Mouse (Mus musculus): ENCODE measurements at regions not wholly inside any gene's neighbourhood (a gene's known extent, or its start where the extent isn't known, plus 50 kb on each side); places are given as distances from the start of the nearest gene placed in this dataset.
A peak's percentile ranks its signal among the peaks of the same experiment; 100 is the strongest.

DNA sequence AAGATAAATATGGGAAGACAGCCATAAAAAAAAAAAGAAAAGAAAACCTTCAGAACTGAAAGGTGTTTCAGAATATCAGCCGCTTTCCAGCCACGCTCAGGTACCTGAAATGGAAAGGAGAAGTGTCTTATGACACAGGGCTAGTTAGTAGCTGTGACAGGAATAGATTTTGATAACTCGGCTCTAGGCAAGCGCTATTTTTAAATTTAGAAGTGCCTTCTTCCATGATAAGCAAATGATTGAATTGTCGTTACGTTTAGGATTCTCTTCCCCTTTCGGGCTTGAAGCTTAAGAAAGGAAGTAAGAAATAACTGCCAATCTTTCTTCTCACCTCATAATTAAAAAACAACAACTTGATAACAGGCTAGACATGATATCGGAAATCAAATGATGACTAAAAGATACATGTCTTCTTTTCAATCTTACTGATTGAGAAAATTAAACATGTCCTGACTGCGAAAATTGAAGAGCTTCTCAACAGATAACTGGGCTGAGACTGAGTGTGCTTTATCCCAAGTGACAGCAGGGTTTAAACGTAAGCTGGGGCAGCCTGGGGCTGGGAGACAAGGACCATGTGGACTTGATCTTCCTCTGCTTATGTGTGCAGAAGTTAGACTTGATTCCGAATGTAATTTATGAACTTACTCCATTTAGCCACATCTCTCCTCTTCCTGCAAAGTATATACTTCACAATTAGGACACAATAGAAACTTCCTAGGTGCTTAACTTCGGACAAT is 80.4 kb upstream of the Emb start:
- H3K27me3 ChIP-seq (ENCODE audit: control insufficient read depth, insufficient read depth, insufficient read length), result no peaks in the 10 kb centered on the region
- no peak overlapping the region for H3K4me3 ChIP-seq
- no peak overlapping the region for H3K4me2 ChIP-seq (ENCODE audit: low read depth)
- H3K79me2 ChIP-seq (ENCODE audit: control insufficient read depth, insufficient read depth), result no peaks in the 10 kb centered on the region
- no peaks in the 10 kb centered on the region for H3K36me3 ChIP-seq (ENCODE audit: control insufficient read depth, insufficient read depth)
- TF ChIP-seq CEBPB (IDR thresholded peaks at IDR 0.05; ENCODE audit: insufficient read depth, poor library complexity, severe bottlenecking) (no peak), TCF12 (IDR thresholded peaks at IDR 0.05; ENCODE audit: insufficient read depth, poor library complexity, severe bottlenecking) (no peak), MAX (IDR thresholded peaks at IDR 0.05; ENCODE audit: low read depth) (no peak), POLR2AphosphoS2 (IDR thresholded peaks at IDR 0.05; ENCODE audit: insufficient read length, low read depth) (no peak), TCF3 (IDR thresholded peaks at IDR 0.05; ENCODE audit: insufficient read length, low read depth) (no peak), MYOG (IDR thresholded peaks at IDR 0.05; ENCODE audit: control insufficient read depth in 1 of 3, insufficient read depth in 1 of 3, insufficient read length in 2 of 3, low read depth in 2 of 3) (no peak), REST (IDR thresholded peaks at IDR 0.05; ENCODE audit: insufficient read depth, insufficient read length) (no peak)
- no peak overlapping the region for H3ac ChIP-seq (ENCODE audit: control insufficient read depth, insufficient read length)

DNA sequence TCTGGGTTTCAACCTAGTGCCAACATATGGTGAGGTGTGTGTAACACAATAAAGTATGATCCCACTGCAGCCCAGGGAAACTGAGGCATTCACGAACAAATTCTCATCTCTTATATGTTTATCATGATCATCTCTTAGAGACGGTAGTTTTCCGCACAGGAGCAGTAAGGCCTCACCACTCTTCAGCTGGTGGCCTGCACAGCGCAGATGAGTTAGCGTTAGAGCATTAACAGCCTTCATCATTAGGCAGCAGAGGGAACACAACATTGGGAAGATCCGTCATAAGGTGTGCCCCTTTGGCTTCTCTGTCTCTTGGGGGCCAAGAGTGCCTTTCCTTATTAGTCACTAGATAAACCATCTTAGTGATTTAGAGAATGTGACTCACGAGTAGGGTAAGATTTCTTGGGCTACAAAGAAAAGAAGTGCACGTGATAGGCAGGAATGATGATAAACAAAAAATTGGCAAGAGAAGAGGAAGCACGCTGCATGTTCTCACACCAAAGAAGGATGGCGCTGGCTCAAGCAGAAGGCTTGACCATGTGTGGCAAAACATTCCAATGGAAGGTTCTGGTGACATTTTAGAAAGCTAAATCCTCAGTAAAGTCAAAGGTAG is 81.1 kb upstream of the Emb start:
- Histone ChIP-seq H3K4me3 (no peak overlapping the region), H3K4me2 (ENCODE audit: low read depth) (peak overlapping the region; percentile 38)

GRCm38 (mm10) chr13:117119636-117120035 is 88.7 kb upstream of the Emb start:
- no peak overlapping the region for H3ac ChIP-seq (ENCODE audit: control insufficient read depth, insufficient read length)

More for the DNA sequence above, 81.1 kb upstream of the Emb start:
- TF ChIP-seq POLR2AphosphoS2 (IDR thresholded peaks at IDR 0.05; ENCODE audit: insufficient read length, low read depth) (no peak), POLR2A (IDR thresholded peaks at IDR 0.05; ENCODE audit: insufficient read length, low read depth) (no peak), TCF3 (IDR thresholded peaks at IDR 0.05; ENCODE audit: insufficient read length, low read depth) (no peak), MYOD1 (IDR thresholded peaks at IDR 0.05; ENCODE audit: control insufficient read depth in 1 of 3, insufficient read length in 2 of 3, low read depth in 2 of 3) (no peak), E2F4 (IDR thresholded peaks at IDR 0.05; ENCODE audit: insufficient read depth) (no peak), MAX (IDR thresholded peaks at IDR 0.05; ENCODE audit: low read depth) (no peak), MYOG (IDR thresholded peaks at IDR 0.05; ENCODE audit: control insufficient read depth in 1 of 3, insufficient read depth in 1 of 3, insufficient read length in 2 of 3, low read depth in 2 of 3) (no peak), REST (IDR thresholded peaks at IDR 0.05; ENCODE audit: insufficient read depth, insufficient read length) (no peak), TCF12 (IDR thresholded peaks at IDR 0.05; ENCODE audit: insufficient read depth, poor library complexity, severe bottlenecking) (no peak), CEBPB (IDR thresholded peaks at IDR 0.05; ENCODE audit: insufficient read depth, poor library complexity, severe bottlenecking) (no peak), USF1 (IDR thresholded peaks at IDR 0.05; ENCODE audit: low read depth) (no peak), SRF (IDR thresholded peaks at IDR 0.05; ENCODE audit: control insufficient read depth, insufficient read length, low read depth) (no peak)
- H3ac ChIP-seq (ENCODE audit: control insufficient read depth, insufficient read length), result no peak overlapping the region
- H3K36me3 ChIP-seq (ENCODE audit: control insufficient read depth, insufficient read depth), result no peaks in the 10 kb centered on the region
- no peaks in the 10 kb centered on the region for H3K27me3 ChIP-seq (ENCODE audit: control insufficient read depth, insufficient read depth, insufficient read length)
- no peaks in the 10 kb centered on the region for H3K79me2 ChIP-seq (ENCODE audit: control insufficient read depth, insufficient read depth)

DNA sequence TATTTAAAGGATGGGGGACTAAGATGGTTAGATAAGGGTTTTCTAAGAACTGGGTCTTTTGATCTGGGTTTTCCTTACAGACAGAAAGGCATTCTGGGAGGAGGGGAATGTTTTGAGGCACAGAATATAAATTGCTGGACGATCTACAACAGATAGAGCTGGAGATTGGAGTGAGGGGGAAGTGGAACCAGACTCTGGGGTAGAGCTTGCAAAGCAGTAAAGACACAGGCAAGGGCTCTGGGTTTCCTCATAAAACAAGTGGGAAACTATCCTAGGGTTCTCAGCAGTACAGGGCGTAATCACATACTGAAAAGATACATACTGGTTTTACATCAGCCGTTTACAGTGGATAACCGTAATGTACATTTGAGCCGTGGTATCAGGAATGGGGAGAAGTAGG is 89.5 kb upstream of the Parp8 start:
- no peak overlapping the region for H3ac ChIP-seq (ENCODE audit: control insufficient read depth, insufficient read length)
- no peak overlapping the region for H3K4me2 ChIP-seq (ENCODE audit: low read depth)
- no peak overlapping the region for H3K4me3 ChIP-seq
- TF ChIP-seq MYOG (IDR thresholded peaks at IDR 0.05; ENCODE audit: control insufficient read depth in 1 of 3, insufficient read depth in 1 of 3, insufficient read length in 2 of 3, low read depth in 2 of 3) (no peak), MAX (IDR thresholded peaks at IDR 0.05; ENCODE audit: low read depth) (no peak), REST (IDR thresholded peaks at IDR 0.05; ENCODE audit: insufficient read depth, insufficient read length) (no peak), POLR2A (IDR thresholded peaks at IDR 0.05; ENCODE audit: insufficient read length, low read depth) (no peak), MYOD1 (IDR thresholded peaks at IDR 0.05; ENCODE audit: control insufficient read depth in 1 of 3, insufficient read length in 2 of 3, low read depth in 2 of 3) (no peak), USF1 (IDR thresholded peaks at IDR 0.05; ENCODE audit: low read depth) (no peak), SRF (IDR thresholded peaks at IDR 0.05; ENCODE audit: control insufficient read depth, insufficient read length, low read depth) (no peak), TCF12 (IDR thresholded peaks at IDR 0.05; ENCODE audit: insufficient read depth, poor library complexity, severe bottlenecking) (no peak), CEBPB (IDR thresholded peaks at IDR 0.05; ENCODE audit: insufficient read depth, poor library complexity, severe bottlenecking) (no peak), POLR2AphosphoS2 (IDR thresholded peaks at IDR 0.05; ENCODE audit: insufficient read length, low read depth) (no peak), E2F4 (IDR thresholded peaks at IDR 0.05; ENCODE audit: insufficient read depth) (no peak), TCF3 (IDR thresholded peaks at IDR 0.05; ENCODE audit: insufficient read length, low read depth) (no peak)
- H3K79me2 ChIP-seq (ENCODE audit: control insufficient read depth, insufficient read depth), result no peaks in the 10 kb centered on the region
- H3K27me3 ChIP-seq (ENCODE audit: control insufficient read depth, insufficient read depth, insufficient read length), result no peaks in the 10 kb centered on the region
- H3K36me3 ChIP-seq (ENCODE audit: control insufficient read depth, insufficient read depth), result no peaks in the 10 kb centered on the region

More at GRCm38 (mm10) chr13:117119636-117120035, 88.7 kb upstream of the Emb start:
- no peaks in the 10 kb centered on the region for H3K79me2 ChIP-seq (ENCODE audit: control insufficient read depth, insufficient read depth)
- H3K27me3 ChIP-seq (ENCODE audit: control insufficient read depth, insufficient read depth, insufficient read length), result no peaks in the 10 kb centered on the region
- H3K36me3 ChIP-seq (ENCODE audit: control insufficient read depth, insufficient read depth), result no peaks in the 10 kb centered on the region
- TF ChIP-seq REST (IDR thresholded peaks at IDR 0.05; ENCODE audit: insufficient read depth, insufficient read length), result no peak
- no peak for TF ChIP-seq POLR2A (IDR thresholded peaks at IDR 0.05; ENCODE audit: insufficient read length, low read depth)
- no peak for TF ChIP-seq USF1 (IDR thresholded peaks at IDR 0.05; ENCODE audit: low read depth)
- TF ChIP-seq CEBPB (IDR thresholded peaks at IDR 0.05; ENCODE audit: insufficient read depth, poor library complexity, severe bottlenecking), result no peak
- no peak for TF ChIP-seq TCF12 (IDR thresholded peaks at IDR 0.05; ENCODE audit: insufficient read depth, poor library complexity, severe bottlenecking)
- no peak for TF ChIP-seq POLR2AphosphoS2 (IDR thresholded peaks at IDR 0.05; ENCODE audit: insufficient read length, low read depth)
- no peak for TF ChIP-seq MYOG (IDR thresholded peaks at IDR 0.05; ENCODE audit: control insufficient read depth in 1 of 3, insufficient read depth in 1 of 3, insufficient read length in 2 of 3, low read depth in 2 of 3)
- H3K4me2 ChIP-seq (ENCODE audit: low read depth), result no peak overlapping the region
- no peak overlapping the region for H3K4me3 ChIP-seq
